Mouse (Mus musculus) neutrophil, adult 5-6 weeks (primary cell): Measurements from ENCODE around the gene Jmjd8. TPM values are rescaled to one million over a fixed set of nuclear protein-coding genes. Genes with fewer than 3 reads are reported as not detected.
A peak's percentile ranks its signal among the peaks of the same experiment; 100 is the strongest.

Experiments used
- ATAC-seq: fragments of 151-379, 151-347 bp; 2 replicates; pipeline ENCODE4 v1.8.0; 2017; ENCODE audit warnings: mild to moderate bottlenecking, moderate TSS enrichment; ENCODE audit not compliant: insufficient number of reproducible peaks, poor library complexity, low FRiP score, severe bottlenecking; ENCODE audit errors: extremely low read depth
- total RNA-seq: library from RNA; stranded (forward); fragments of 200-1000 nt; gene quantifications from 2 replicates; pipeline ENCODE4 v1.2.3, GENCODE M21; 2017

The Jmjd8 gene
- total RNA-seq = 10.9 and 11.0 TPM in 2 replicates

GRCm38 (mm10) chr17:25828712-25829557 is at the start of gene Jmjd8:
Gene Jmjd8, plus strand, starts transcription at chr17:25828867.
- no peak for ATAC-seq

- ATAC-seq = no peak
Observed at GRCm38 (mm10) chr17:25781339-25781738, 47.3 kb upstream of the Jmjd8 start.

GRCm38 (mm10) chr17:25783086-25783485 is 45.6 kb upstream of the Jmjd8 start:
- ATAC-seq = no peak

- ATAC-seq = no peak
Observed at GRCm38 (mm10) chr17:25783861-25784574, 44.6 kb upstream of the Jmjd8 start.

GRCm38 (mm10) chr17:25785281-25785745 is 43.4 kb upstream of the Jmjd8 start, which contains the start of gene Haghl:
Gene Haghl, minus strand, starts transcription at chr17:25785673.
- ATAC-seq = peak; percentile 77

GRCm38 (mm10) chr17:25786280-25786679 is 42.4 kb upstream of the Jmjd8 start, which contains the start of gene Ccdc78:
Gene Ccdc78, plus strand, starts transcription at chr17:25786580.
- ATAC-seq = no peak

GRCm38 (mm10) chr17:25786781-25787504 is 41.7 kb upstream of the Jmjd8 start:
- no peak for ATAC-seq

- ATAC-seq = no peak
Observed at GRCm38 (mm10) chr17:25791320-25791842, 37.3 kb upstream of the Jmjd8 start.

GRCm38 (mm10) chr17:25791843-25792527 is 36.7 kb upstream of the Jmjd8 start:
- ATAC-seq = peak; percentile 65

GRCm38 (mm10) chr17:25792615-25793014 is 36.1 kb upstream of the Jmjd8 start, which contains the start of gene Fam173a:
Gene Fam173a, minus strand, starts transcription at chr17:25792901.
- ATAC-seq = peak; percentile 33; the same call in 1 of the 2 replicates

GRCm38 (mm10) chr17:25794197-25794596 is 34.5 kb upstream of the Jmjd8 start:
- ATAC-seq = no peak

- no peak for ATAC-seq
Observed at GRCm38 (mm10) chr17:25794998-25795397, 33.7 kb upstream of the Jmjd8 start.

GRCm38 (mm10) chr17:25795609-25796092 is 33.0 kb upstream of the Jmjd8 start, which contains the start of gene AC134908.4:
Gene AC134908.4, minus strand, starts transcription at chr17:25795659.
- no peak for ATAC-seq

GRCm38 (mm10) chr17:25796211-25796771 is 32.4 kb upstream of the Jmjd8 start:
- ATAC-seq = no peak

GRCm38 (mm10) chr17:25796951-25797369 is 31.7 kb upstream of the Jmjd8 start, which contains the start of gene Metrn:
Gene Metrn, minus strand, starts transcription at chr17:25797136.
- ATAC-seq = peak; percentile 59; the same call in 1 of the 2 replicates

GRCm38 (mm10) chr17:25801029-25801428 is 27.6 kb upstream of the Jmjd8 start:
- ATAC-seq = peak; percentile 88

GRCm38 (mm10) chr17:25802825-25803517 is 25.7 kb upstream of the Jmjd8 start:
- ATAC-seq = no peak
